Mouse (Mus musculus) embryonic facial prominence, embryonic 11.5 days (tissue): Measurements from ENCODE around the gene Gorasp1. TPM values are rescaled to one million over a fixed set of nuclear protein-coding genes. Genes with fewer than 3 reads are reported as not detected.

ENCODE experiments used
- ATAC-seq: fragments of 200-750 bp; cut with Nextera tagmentation; replicated peaks from 2 replicates; pipeline ENCODE4 v1.8.0; 2017; ENCODE audit warnings: low read depth; ENCODE audit not compliant: insufficient number of reproducible peaks, low FRiP score, low TSS enrichment
- DNase-seq: peaks from one replicate; pipeline ENCODE4 v3.0.0-alpha.2; 2015; ENCODE audit warnings: low spot score
- H3K27ac ChIP-seq: fragments of 300-500 bp; sonication (generic); replicated peaks from 2 replicates; pipeline ENCODE4 v1.5.1; 2014; ENCODE audit warnings: mild to moderate bottlenecking, low read depth, low read length, control low read depth
- H3K27me3 ChIP-seq: fragments of 300-500 bp; sonication (generic); 2 replicates; pipeline ENCODE4 v1.6.1; 2014; ENCODE audit warnings: mild to moderate bottlenecking, low read length, moderate library complexity, mixed read lengths; ENCODE audit not compliant: control insufficient read depth, insufficient read depth
- H3K36me3 ChIP-seq: fragments of 300-500 bp; sonication (generic); replicated peaks from 2 replicates; pipeline ENCODE4 v1.6.1; 2014; ENCODE audit warnings: low read depth, mild to moderate bottlenecking, low read length, moderate library complexity, mixed read lengths; ENCODE audit not compliant: control insufficient read depth, insufficient read depth
- H3K4me1 ChIP-seq: fragments of 300-500 bp; sonication (generic); 2 replicates; pipeline ENCODE4 v1.6.1; 2014; ENCODE audit warnings: low read length, mixed read lengths; ENCODE audit not compliant: control insufficient read depth, insufficient read depth
- H3K4me2 ChIP-seq: fragments of 300-500 bp; sonication (generic); 2 replicates; pipeline ENCODE4 v1.6.1; 2014; ENCODE audit warnings: low read depth, mild to moderate bottlenecking, control low read depth, low read length, moderate library complexity
- H3K4me3 ChIP-seq: fragments of 300-500 bp; sonication (generic); 2 replicates; pipeline ENCODE4 v1.5.1; 2014; ENCODE audit warnings: low read depth, low read length, control low read depth
- H3K9ac ChIP-seq: fragments of 300-500 bp; sonication (generic); replicated peaks from 2 replicates; pipeline ENCODE4 v1.6.1; 2014; ENCODE audit warnings: mild to moderate bottlenecking, control low read depth, low read length
- H3K9me3 ChIP-seq: fragments of 300-500 bp; sonication (generic); replicated peaks from 2 replicates; pipeline ENCODE4 v1.6.1; 2016; ENCODE audit warnings: mild to moderate bottlenecking, low read length, inconsistent platforms, mixed read lengths; ENCODE audit not compliant: control insufficient read depth
- WGBS: fragments of 180-500 bp; shearing (Covaris S2); extraction: QIAGEN DNeasy Blood & Tissue Kit; methylation state at CpG from one replicate; pipeline ENCODE4 v1.1.7; 2014; 5-methylcytosine and 5-hydroxymethylcytosine counted together
- polyA plus RNA-seq: library from polyadenylated mRNA; unstranded; fragments of >200 nt; fragmentation: Nextera tagmentation; extraction: Ambion mirVana; gene quantifications from 2 replicates; pipeline ENCODE4 v1.2.1, GENCODE M21; 2014

The Gorasp1 gene
- polyA plus RNA-seq, 1 experiment from 2014 or later, result 18.3 TPM

GRCm38 (mm10) chr9:119969811-119970210 lies 32.4 kb upstream of the Gorasp1 start:
- H3K36me3 ChIP-seq, result no peaks in the 10 kb centered on the region; the same call in none of the 2 replicates
- DNase-seq (no peak), ATAC-seq (no peak)
- no peaks in the 10 kb centered on the region for H3K4me1 ChIP-seq
- no peaks in the 10 kb centered on the region for H3K9me3 ChIP-seq
- H3K9ac ChIP-seq, result no peak overlapping the region
- H3K4me2 ChIP-seq, result no peak overlapping the region
- no peak overlapping the region for H3K27ac ChIP-seq
- H3K4me3 ChIP-seq, result no peak overlapping the region
- no peaks in the 10 kb centered on the region for H3K27me3 ChIP-seq
- WGBS, result 85% methylated on average over 7 of the region's 7 CpGs

- 84% methylated on average over 26 of the region's 26 CpGs for WGBS
Observed at GRCm38 (mm10) chr9:119966221-119966910, 29.0 kb upstream of the Gorasp1 start.

GRCm38 (mm10) chr9:119965186-119965585 lies 27.8 kb upstream of the Gorasp1 start:
- Histone ChIP-seq H3K27ac (no peak overlapping the region), H3K4me3 (no peak overlapping the region), H3K9me3 (no peaks in the 10 kb centered on the region), H3K27me3 (no peaks in the 10 kb centered on the region), H3K9ac (no peak overlapping the region), H3K4me1 (0 out of 2 replicates have a peak, but pooled peaks cover 4% of the 10 kb centered on the region), H3K4me2 (no peak overlapping the region), H3K36me3 (no peaks in the 10 kb centered on the region)
- ATAC-seq, result no peak
- no peak for DNase-seq
- 78% methylated on average over 3 of the region's 3 CpGs for WGBS

More at GRCm38 (mm10) chr9:119966221-119966910, 29.0 kb upstream of the Gorasp1 start:
- DNase-seq (no peak), ATAC-seq (no peak)
- Histone ChIP-seq H3K4me2 (no peak overlapping the region), H3K27ac (no peak overlapping the region), H3K4me3 (no peak overlapping the region), H3K9ac (no peak overlapping the region), H3K9me3 (no peaks in the 10 kb centered on the region), H3K36me3 (no peaks in the 10 kb centered on the region), H3K27me3 (no peaks in the 10 kb centered on the region), H3K4me1 (0 out of 2 replicates have a peak, but pooled peaks cover 4% of the 10 kb centered on the region)

- ATAC-seq (no peak), DNase-seq (no peak)
- Histone ChIP-seq H3K27me3 (no peaks in the 10 kb centered on the region), H3K36me3 (no peaks in the 10 kb centered on the region), H3K4me1 (0 out of 2 replicates have a peak, but pooled peaks cover 4% of the 10 kb centered on the region), H3K9ac (no peak overlapping the region), H3K4me2 (no peak overlapping the region), H3K27ac (no peak overlapping the region), H3K4me3 (no peak overlapping the region), H3K9me3 (no peaks in the 10 kb centered on the region)
- WGBS, result 77% methylated on average over 3 of the region's 3 CpGs
Observed at GRCm38 (mm10) chr9:119964206-119964605, 26.8 kb upstream of the Gorasp1 start.

- Histone ChIP-seq H3K27ac (no peak overlapping the region), H3K36me3 (no peaks in the 10 kb centered on the region), H3K9me3 (no peaks in the 10 kb centered on the region), H3K27me3 (no peaks in the 10 kb centered on the region), H3K9ac (peak overlapping the region; percentile 39), H3K4me3 (0 out of 2 replicates have a peak overlapping the region, but pooled peaks have one; percentile 5), H3K4me1 (peaks cover 4% of the 10 kb centered on the region; the same call in 1 of the 2 replicates), H3K4me2 (peak overlapping the region; percentile 30)
- peak; percentile 80 for DNase-seq
- 4% methylated on average over 21 of the region's 21 CpGs for WGBS
- ATAC-seq, result peak; percentile 49; the same call in 1 of the 2 replicates
Observed at GRCm38 (mm10) chr9:119962987-119963667, 25.8 kb upstream of the Gorasp1 start.

GRCm38 (mm10) chr9:119962216-119962615 lies 24.9 kb upstream of the Gorasp1 start:
- Histone ChIP-seq H3K36me3 (no peaks in the 10 kb centered on the region), H3K27me3 (no peaks in the 10 kb centered on the region), H3K4me3 (no peak overlapping the region), H3K9ac (no peak overlapping the region), H3K27ac (no peak overlapping the region), H3K4me1 (peaks cover 4% of the 10 kb centered on the region; the same call in 1 of the 2 replicates), H3K4me2 (no peak overlapping the region), H3K9me3 (no peaks in the 10 kb centered on the region)
- DNase-seq (no peak), ATAC-seq (no peak)
- 80% methylated on average over 4 of the region's 4 CpGs for WGBS

- H3K4me3 ChIP-seq, result no peak overlapping the region
- no peaks in the 10 kb centered on the region for H3K27me3 ChIP-seq
- H3K27ac ChIP-seq, result no peak overlapping the region
- H3K9ac ChIP-seq, result no peak overlapping the region
- peaks cover 4% of the 10 kb centered on the region; the same call in 1 of the 2 replicates for H3K4me1 ChIP-seq
- WGBS, result 83% methylated on average over 9 of the region's 9 CpGs
- no peak overlapping the region for H3K4me2 ChIP-seq
- ATAC-seq (no peak), DNase-seq (no peak)
- H3K36me3 ChIP-seq, result no peaks in the 10 kb centered on the region
- no peaks in the 10 kb centered on the region for H3K9me3 ChIP-seq
Observed at GRCm38 (mm10) chr9:119958835-119959234, 21.5 kb upstream of the Gorasp1 start.

GRCm38 (mm10) chr9:119951388-119951787 lies 14.0 kb upstream of the Gorasp1 start:
- ATAC-seq (no peak), DNase-seq (no peak)
- 90% methylated on average over 9 of the region's 9 CpGs for WGBS
- Histone ChIP-seq H3K36me3 (no peaks in the 10 kb centered on the region), H3K27me3 (no peaks in the 10 kb centered on the region), H3K9me3 (no peaks in the 10 kb centered on the region), H3K4me2 (no peak overlapping the region), H3K4me1 (no peaks in the 10 kb centered on the region), H3K4me3 (no peak overlapping the region), H3K9ac (no peak overlapping the region), H3K27ac (no peak overlapping the region)
